Mouse (Mus musculus) heart, embryonic 15.5 days (tissue): Measurements from ENCODE around the gene Zfp609. TPM values are rescaled to one million over a fixed set of nuclear protein-coding genes. Genes with fewer than 3 reads are reported as not detected.

Source experiments
- ATAC-seq: fragments of 200-750 bp; cut with Nextera tagmentation; replicated peaks from 2 replicates; pipeline ENCODE4 v1.8.0; 2017; ENCODE audit warnings: low read depth, moderate TSS enrichment; ENCODE audit not compliant: insufficient number of reproducible peaks, insufficient read depth, low FRiP score
- H3K27ac ChIP-seq: fragments of 300-500 bp; sonication (generic); 2 replicates; pipeline ENCODE4 v1.5.1; 2015; ENCODE audit warnings: mild to moderate bottlenecking, inconsistent platforms
- H3K27me3 ChIP-seq: fragments of 300-500 bp; sonication (generic); 2 replicates; pipeline ENCODE4 v1.6.1; 2015; ENCODE audit warnings: inconsistent platforms
- H3K36me3 ChIP-seq: fragments of 300-500 bp; sonication (generic); 2 replicates; pipeline ENCODE4 v1.6.1; 2015; ENCODE audit warnings: mild to moderate bottlenecking, inconsistent platforms
- H3K4me1 ChIP-seq: fragments of 300-500 bp; sonication (generic); replicated peaks from 2 replicates; pipeline ENCODE4 v1.6.1; 2015; ENCODE audit warnings: inconsistent platforms
- H3K4me2 ChIP-seq: fragments of 300-500 bp; sonication (generic); 2 replicates; pipeline ENCODE4 v1.6.1; 2015; ENCODE audit warnings: inconsistent platforms, mild to moderate bottlenecking, moderate library complexity
- H3K4me3 ChIP-seq: fragments of 300-500 bp; sonication (generic); 2 replicates; pipeline ENCODE4 v1.5.1; 2015; ENCODE audit warnings: mild to moderate bottlenecking, inconsistent platforms
- H3K9ac ChIP-seq: fragments of 300-500 bp; sonication (generic); 2 replicates; pipeline ENCODE4 v1.6.1; 2015; ENCODE audit warnings: mild to moderate bottlenecking, inconsistent platforms
- H3K9me3 ChIP-seq: fragments of 300-500 bp; sonication (generic); replicated peaks from 2 replicates; pipeline ENCODE4 v1.6.1; 2016; ENCODE audit warnings: inconsistent platforms
- WGBS: fragments of 180-500 bp; shearing (Covaris S2); methylation state at CpG from one replicate; pipeline ENCODE4 v1.1.7; 2015; ENCODE audit warnings: mixed read lengths; 5-methylcytosine and 5-hydroxymethylcytosine counted together
- polyA plus RNA-seq: library from polyadenylated mRNA; unstranded; fragments of >200 nt; fragmentation: Nextera tagmentation; extraction: Ambion mirVana; gene quantifications from 2 replicates; pipeline ENCODE4 v1.2.1, GENCODE M21; 2015

Gene Zfp609
- polyA plus RNA-seq, 1 experiment from 2014 or later: 4.9 TPM

DNA sequence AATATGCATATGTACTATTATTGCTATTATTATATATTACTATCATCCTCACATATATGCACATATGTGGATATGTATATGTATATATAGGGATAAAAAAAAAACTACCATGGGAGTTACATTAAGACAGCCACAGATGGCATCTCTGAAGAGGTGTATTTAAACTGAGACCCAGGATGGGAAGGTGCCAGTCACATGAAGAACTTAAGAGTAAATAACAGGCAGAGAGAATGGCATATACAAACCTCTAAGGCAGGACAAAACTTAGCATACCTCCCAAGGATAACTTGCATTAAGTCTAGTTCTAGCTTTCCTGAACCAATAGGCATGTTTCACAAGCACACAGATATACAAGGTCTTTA is 83.6 kb downstream of the Zfp609 start:
- Histone ChIP-seq H3K36me3 (no peaks in the 10 kb centered on the region), H3K27ac (peak overlapping the region; percentile 76), H3K9ac (no peak overlapping the region), H3K4me2 (no peak overlapping the region), H3K27me3 (no peaks in the 10 kb centered on the region), H3K9me3 (no peaks in the 10 kb centered on the region), H3K4me3 (no peak overlapping the region), H3K4me1 (peaks cover 34% of the 10 kb centered on the region)
- ATAC-seq: no peak

DNA sequence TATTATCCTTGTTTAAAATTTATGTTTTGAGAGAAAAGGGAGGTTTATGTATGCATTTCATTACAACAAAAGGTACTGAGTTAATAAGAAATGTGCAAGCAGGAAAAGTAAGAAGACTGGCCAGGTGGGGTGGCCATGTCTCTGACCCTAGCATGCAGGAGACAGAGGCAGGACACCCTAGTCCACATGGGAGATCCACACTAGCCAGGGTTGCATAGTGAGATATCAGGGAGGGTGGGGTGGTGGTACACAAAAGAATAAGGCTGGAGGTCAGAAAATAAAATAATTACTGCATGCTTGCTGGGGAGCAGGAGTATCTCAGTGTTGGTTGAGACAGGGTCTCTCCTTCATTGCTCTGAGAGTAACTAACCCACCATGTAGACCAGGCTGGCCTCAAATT is 84.0 kb downstream of the Zfp609 start:
- Histone ChIP-seq H3K4me1 (peaks cover 34% of the 10 kb centered on the region), H3K9ac (no peak overlapping the region), H3K27me3 (no peaks in the 10 kb centered on the region), H3K9me3 (no peaks in the 10 kb centered on the region), H3K4me3 (no peak overlapping the region), H3K36me3 (no peaks in the 10 kb centered on the region), H3K4me2 (no peak overlapping the region), H3K27ac (no peak overlapping the region)
- no peak for ATAC-seq

DNA sequence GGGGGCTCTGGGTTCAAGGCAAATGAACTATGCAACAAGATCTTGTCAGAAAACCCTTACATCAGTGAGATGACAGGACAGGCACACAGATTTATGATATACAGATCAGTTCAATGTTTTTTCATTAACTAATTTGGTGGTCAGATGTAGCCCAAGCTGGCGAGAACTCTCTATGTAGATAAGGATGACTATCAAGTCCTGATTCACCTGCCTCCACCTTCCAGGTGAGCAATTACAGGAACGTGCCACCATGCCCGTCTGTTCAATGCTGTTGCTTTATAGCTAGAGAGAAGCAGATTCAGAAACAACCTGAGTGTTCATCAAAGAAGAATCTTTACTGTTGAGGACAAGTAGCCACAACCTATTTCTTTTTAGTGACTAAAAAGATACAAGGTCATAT is 84.6 kb downstream of the Zfp609 start:
- H3K9ac ChIP-seq: no peak overlapping the region
- peaks cover 34% of the 10 kb centered on the region for H3K4me1 ChIP-seq
- no peak for ATAC-seq
- no peaks in the 10 kb centered on the region for H3K27me3 ChIP-seq
- no peaks in the 10 kb centered on the region for H3K36me3 ChIP-seq
- no peak overlapping the region for H3K27ac ChIP-seq
- no peak overlapping the region for H3K4me2 ChIP-seq
- H3K4me3 ChIP-seq: no peak overlapping the region
- no peaks in the 10 kb centered on the region for H3K9me3 ChIP-seq
- WGBS: 79% methylated on average over 3 of the region's 3 CpGs

DNA sequence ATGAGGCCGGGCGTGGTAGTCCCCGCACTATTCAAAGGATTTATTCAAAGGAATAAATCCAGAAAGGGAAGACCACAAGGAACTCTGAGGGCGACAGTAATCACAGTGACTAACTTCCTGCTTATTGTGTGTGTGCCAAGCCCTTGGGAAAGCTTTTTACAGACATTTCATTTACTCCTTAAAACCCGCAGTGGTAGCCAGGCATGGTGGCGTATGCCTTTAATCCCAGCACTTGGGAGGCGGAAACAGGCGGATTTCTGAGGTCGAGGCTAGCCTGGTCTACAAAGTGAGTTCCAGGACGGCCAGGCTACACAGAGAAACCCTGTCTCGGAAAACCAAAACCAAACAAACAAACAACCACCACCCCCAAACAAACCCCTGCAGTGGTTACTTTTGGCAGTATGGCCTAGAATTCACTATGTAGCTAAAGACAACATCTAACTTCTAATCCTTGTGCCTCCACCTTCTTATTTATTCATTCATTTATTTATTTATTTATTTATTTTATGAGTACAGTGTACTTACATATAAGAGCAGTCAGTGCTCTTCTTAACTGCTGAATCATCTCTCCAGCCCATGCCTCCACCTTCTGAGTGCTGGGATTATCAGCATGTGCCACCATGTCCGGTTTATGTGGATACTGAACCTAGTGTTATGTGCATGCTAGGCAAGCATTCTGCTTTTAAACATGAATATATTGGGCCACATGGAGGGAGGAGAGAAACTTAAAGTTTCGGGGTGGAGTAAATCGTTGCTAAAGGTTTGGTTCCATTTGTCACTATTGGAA is 86.1 kb downstream of the Zfp609 start:
- no peak for ATAC-seq
- no peak overlapping the region for H3K4me2 ChIP-seq
- WGBS: 84% methylated on average over 14 of the region's 14 CpGs

GRCm38 (mm10) chr9:65734931-65735330 is 92.4 kb downstream of the Zfp609 start:
- ATAC-seq: no peak
- Histone ChIP-seq H3K36me3 (0 out of 2 replicates have a peak, but pooled peaks cover 2% of the 10 kb centered on the region), H3K27ac (peak overlapping the region; percentile 65), H3K9ac (no peak overlapping the region), H3K27me3 (no peaks in the 10 kb centered on the region), H3K4me1 (peaks cover 12% of the 10 kb centered on the region), H3K4me3 (no peak overlapping the region), H3K9me3 (no peaks in the 10 kb centered on the region), H3K4me2 (no peak overlapping the region)
- 80% methylated on average over 3 of the region's 3 CpGs for WGBS

More for the DNA sequence above, 86.1 kb downstream of the Zfp609 start:
- no peaks in the 10 kb centered on the region for H3K9me3 ChIP-seq
- no peak overlapping the region for H3K27ac ChIP-seq
- H3K9ac ChIP-seq: no peak overlapping the region
- peaks cover 30% of the 10 kb centered on the region for H3K4me1 ChIP-seq
- no peak overlapping the region for H3K4me3 ChIP-seq
- no peaks in the 10 kb centered on the region for H3K27me3 ChIP-seq
- no peaks in the 10 kb centered on the region for H3K36me3 ChIP-seq

DNA sequence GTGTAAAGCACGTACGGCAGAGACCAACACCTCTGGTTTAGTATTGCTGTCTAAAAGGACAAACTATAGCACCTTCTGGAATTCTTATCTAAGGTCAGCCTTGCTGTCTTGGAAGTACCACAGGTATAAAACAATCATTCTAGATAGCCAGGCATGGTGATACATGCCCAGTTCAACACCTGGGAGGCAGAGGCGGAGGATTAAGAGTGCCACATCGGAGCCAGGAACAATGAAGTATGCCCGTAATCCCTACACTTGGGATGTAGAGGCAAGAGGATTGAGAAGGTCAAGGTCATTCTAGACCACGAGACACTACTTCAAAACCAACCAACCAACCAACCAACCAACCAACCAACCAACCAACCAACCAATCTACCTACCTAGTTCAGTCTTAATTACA is 98.8 kb downstream of the Zfp609 start:
- no peak for ATAC-seq
- peaks cover 30% of the 10 kb centered on the region for H3K4me1 ChIP-seq
- no peak overlapping the region for H3K9ac ChIP-seq
- H3K27me3 ChIP-seq: no peaks in the 10 kb centered on the region
- H3K36me3 ChIP-seq: 0 out of 2 replicates have a peak, but pooled peaks cover 2% of the 10 kb centered on the region
- 94% methylated on average over 6 of the region's 6 CpGs for WGBS
- H3K4me3 ChIP-seq: no peak overlapping the region
- no peak overlapping the region for H3K27ac ChIP-seq
- H3K4me2 ChIP-seq: no peak overlapping the region
- no peaks in the 10 kb centered on the region for H3K9me3 ChIP-seq

DNA sequence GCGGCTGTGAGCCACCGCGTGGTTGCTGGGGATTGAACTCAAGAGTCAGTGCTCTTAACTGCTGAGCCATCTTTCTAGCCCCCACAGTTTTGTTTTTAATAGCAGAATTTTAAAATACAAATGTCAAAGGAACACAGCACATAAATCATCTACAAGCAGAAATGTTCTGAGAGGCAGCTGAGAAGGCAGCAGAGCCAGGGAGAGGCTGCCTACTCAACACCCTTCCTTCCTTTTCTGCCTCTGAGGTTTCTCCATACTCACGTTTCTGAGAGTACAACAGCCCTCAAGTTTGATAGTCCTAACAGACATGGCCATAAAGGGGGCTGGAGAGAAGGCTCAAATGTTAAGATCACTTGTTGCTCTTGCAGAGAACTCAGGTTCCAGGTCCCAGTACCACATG is 99.9 kb downstream of the Zfp609 start:
- 0 out of 2 replicates have a peak, but pooled peaks cover 2% of the 10 kb centered on the region for H3K36me3 ChIP-seq
- no peak overlapping the region for H3K27ac ChIP-seq
- peaks cover 35% of the 10 kb centered on the region for H3K4me1 ChIP-seq
- no peaks in the 10 kb centered on the region for H3K27me3 ChIP-seq
- no peaks in the 10 kb centered on the region for H3K9me3 ChIP-seq
- H3K4me3 ChIP-seq: no peak overlapping the region
- no peak for ATAC-seq
- no peak overlapping the region for H3K4me2 ChIP-seq
- WGBS: 78% methylated on average over 4 of the region's 4 CpGs
- no peak overlapping the region for H3K9ac ChIP-seq

- Histone ChIP-seq H3K4me2 (no peak overlapping the region), H3K4me1 (peaks cover 44% of the 10 kb centered on the region)
These were observed 100.9 kb downstream of the Zfp609 start for GRCm38 (mm10) chr9:65726431-65726830.

GRCm38 (mm10) chr9:65725291-65725622 is 102.1 kb downstream of the Zfp609 start:
- no peaks in the 10 kb centered on the region for H3K27me3 ChIP-seq
- no peaks in the 10 kb centered on the region for H3K36me3 ChIP-seq
- peak overlapping the region; percentile 87 for H3K27ac ChIP-seq
- peak; percentile 73; the same call in 1 of the 2 replicates for ATAC-seq
- H3K4me3 ChIP-seq: no peak overlapping the region
- H3K4me1 ChIP-seq: peaks cover 53% of the 10 kb centered on the region
- H3K9me3 ChIP-seq: no peaks in the 10 kb centered on the region
- WGBS: 20% methylated on average over 4 of the region's 4 CpGs
- no peak overlapping the region for H3K9ac ChIP-seq
- 0 out of 2 replicates have a peak overlapping the region, but pooled peaks have one; percentile 3 for H3K4me2 ChIP-seq

More at GRCm38 (mm10) chr9:65726431-65726830, 100.9 kb downstream of the Zfp609 start:
- Histone ChIP-seq H3K27ac (0 out of 2 replicates have a peak overlapping the region, but pooled peaks have one; percentile 11), H3K4me3 (no peak overlapping the region), H3K27me3 (no peaks in the 10 kb centered on the region), H3K9me3 (no peaks in the 10 kb centered on the region), H3K36me3 (0 out of 2 replicates have a peak, but pooled peaks cover 2% of the 10 kb centered on the region), H3K9ac (no peak overlapping the region)
- WGBS: 76% methylated on average over 3 of the region's 3 CpGs
- no peak for ATAC-seq

DNA sequence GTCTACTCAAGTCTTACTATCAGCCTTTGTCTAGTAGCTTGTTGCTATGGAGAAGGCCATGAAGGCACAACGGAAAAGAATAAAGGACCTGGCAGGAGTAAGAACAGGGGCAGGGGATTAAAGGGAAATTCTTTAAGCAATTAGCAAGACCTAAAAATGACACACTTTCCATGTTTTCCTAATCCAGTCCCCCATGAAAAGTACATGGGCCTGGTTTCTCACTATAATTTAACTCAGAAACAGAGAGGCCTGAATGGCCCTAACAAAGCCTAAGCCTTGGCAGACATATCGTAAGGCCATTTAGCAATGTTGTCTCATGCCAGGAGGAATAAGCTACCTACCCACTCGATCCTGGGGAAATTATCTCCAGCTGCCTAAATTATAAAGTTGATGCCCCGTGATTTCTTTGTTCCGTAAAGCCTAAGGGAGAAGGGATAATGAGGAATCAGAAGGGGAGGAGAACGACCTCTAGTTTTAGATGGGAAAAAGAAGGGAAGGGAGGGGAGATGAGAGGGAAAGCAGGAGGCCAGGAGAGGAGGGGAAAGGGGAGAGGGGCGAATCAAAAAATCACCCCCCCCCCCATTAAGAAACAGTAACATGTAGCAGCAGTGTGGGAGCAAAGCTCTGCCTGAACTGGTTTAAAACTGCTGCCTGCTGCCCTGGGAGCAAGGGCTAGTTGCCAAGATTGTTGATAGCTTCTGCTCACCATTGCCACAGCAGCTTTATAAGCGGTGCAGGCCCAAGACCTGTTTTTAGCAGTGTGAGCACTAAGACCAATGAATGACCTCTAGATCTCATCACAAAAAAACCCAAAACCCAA is 102.7 kb downstream of the Zfp609 start:
- H3K36me3 ChIP-seq: no peaks in the 10 kb centered on the region
- H3K9ac ChIP-seq: no peak overlapping the region
- ATAC-seq: peak; percentile 60; the same call in 1 of the 2 replicates
- peak overlapping the region; percentile 87 for H3K27ac ChIP-seq
- H3K4me2 ChIP-seq: 0 out of 2 replicates have a peak overlapping the region, but pooled peaks have one; percentile 3
- H3K4me1 ChIP-seq: peaks cover 58% of the 10 kb centered on the region
- no peaks in the 10 kb centered on the region for H3K27me3 ChIP-seq
- WGBS: 43% methylated on average over 8 of the region's 8 CpGs
- no peaks in the 10 kb centered on the region for H3K9me3 ChIP-seq
- no peak overlapping the region for H3K4me3 ChIP-seq

- WGBS: 36% methylated on average over 10 of the region's 10 CpGs
- Histone ChIP-seq H3K4me2 (no peak overlapping the region), H3K27ac (peak overlapping the region; percentile 69), H3K27me3 (no peaks in the 10 kb centered on the region), H3K4me1 (peaks cover 52% of the 10 kb centered on the region), H3K9me3 (no peaks in the 10 kb centered on the region), H3K36me3 (no peaks in the 10 kb centered on the region), H3K9ac (no peak overlapping the region), H3K4me3 (no peak overlapping the region)
- ATAC-seq: 0 out of 2 replicates have a peak, but pooled peaks have one; percentile 51
These were observed 106.2 kb downstream of the Zfp609 start for GRCm38 (mm10) chr9:65721161-65721566.
